Mouse (Mus musculus) yolk sac, embryonic 10.5 days (tissue): ENCODE measurements around the gene Csnk2b.

Experiments
- DNase-seq: peaks from one replicate; pipeline ENCODE4 v3.0.0-alpha.2; 2017; ENCODE audit warnings: low spot score

Gene Csnk2b

DNA sequence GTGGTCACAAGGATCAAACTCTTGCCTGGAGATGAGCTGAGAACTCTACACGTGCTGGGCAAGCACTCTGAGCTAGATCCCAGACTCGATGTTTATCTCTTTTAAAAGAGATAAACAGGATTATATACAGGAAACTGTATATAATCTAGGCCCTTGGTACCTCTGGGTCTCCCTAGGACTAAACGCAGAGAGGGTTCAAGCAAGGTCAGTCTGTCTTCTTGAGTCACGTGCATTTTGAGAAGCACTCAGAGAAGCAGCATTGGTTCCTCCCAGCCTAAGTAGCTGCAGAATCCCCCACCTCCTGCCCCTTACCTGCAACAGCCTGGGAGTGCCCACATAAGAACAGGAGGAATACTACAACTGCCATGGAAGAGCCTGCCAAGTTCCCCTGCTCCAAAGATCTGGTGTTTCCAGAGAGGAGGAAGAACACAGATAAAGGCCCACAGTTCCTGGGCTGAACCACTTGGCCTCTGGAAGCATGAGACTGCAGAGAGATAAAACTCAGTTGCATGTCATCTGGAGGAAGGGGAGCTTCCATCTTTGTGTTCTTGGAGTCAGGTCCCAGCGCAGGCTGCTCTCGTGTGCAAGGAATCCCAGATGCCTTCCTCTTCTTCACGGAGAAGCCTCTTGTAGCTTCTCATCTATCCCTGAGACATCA is 36.5 kb downstream of the Csnk2b start, which contains the start of gene Ly6g6f:
Ly6g6f (minus strand) TSS at position 403 of the 658 bp plus-strand sequence.
- DNase-seq, result no peak

DNA sequence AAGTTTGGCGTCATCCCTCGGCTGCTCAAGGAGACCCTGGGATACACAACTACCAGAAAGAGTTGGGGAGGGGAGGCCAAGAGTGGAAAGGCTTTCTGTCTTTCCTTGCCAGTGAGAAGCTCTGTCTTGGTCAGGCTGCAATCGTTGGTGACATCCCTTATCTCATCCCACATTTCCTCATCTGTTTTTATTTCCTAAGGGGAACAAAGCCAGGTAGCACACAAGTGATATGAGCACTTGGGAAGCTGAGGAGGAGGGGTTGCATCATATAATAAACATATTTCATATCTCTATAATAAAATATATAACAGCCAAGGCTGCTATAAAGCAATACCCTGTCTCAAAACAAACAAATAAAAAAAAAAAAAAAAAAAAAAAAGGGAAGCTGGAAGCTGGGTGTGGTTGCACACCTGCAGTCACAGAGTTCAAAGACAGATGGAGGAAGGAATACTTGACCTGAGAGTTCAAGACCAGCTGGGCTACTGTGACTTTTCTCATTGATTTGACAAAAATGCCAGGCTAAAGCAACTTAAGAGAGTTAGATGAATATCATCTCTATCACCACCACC is 37.8 kb downstream of the Csnk2b start:
- no peak for DNase-seq

DNA sequence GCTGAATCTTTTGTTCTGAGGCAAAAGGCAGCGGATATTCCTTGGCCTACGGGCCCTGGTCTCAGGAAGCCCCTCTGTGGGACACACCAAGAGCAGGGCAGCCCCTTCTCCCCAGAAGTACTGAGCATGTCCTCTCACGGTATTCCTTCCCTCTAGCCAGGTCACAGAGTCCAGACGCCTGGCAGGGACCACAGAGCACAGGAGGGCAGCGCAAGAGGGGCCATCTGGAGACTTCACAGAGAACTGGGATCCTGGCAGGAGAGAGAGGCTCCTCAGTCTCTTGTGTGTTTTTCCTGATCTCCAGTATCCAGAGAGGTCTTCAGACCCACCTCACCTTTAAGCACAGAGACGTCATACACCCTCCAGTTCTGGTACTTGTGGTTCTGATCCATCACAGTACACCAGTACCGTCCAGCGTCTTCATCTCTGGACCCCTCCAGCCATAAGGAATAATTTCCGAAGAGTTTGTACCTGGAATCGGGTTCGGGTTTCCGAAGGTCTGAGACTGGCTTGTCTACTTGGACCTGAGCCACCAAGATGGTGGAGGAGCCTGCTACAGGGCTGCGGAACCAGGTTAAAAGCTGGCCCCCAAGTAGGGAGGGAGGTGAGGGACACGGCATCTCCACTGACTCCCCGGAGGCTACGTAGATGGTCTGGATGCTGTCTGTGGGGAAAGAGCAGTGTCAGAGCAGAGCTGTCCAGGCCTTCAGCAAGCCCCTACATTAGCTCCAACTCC is 38.8 kb downstream of the Csnk2b start:
- no peak for DNase-seq

DNA sequence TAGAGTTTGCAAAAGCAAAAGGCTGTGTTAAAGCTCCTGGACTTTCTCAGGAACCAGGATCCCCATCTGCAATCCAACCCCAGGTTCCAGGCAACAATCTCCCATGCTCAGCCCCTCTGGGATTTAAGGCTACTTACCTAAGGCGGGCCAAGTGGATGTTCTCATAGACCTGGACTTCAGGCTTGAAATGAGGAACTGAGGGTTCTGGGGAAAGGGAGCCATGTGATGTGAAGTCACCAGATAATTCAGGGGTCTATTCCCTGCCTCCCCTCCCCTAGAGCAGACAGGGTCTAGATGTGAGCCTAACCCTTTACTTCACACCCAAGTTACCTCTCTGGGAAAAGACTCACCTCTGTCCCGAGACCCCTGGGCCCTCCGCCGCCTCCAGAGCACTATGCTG is 41.1 kb downstream of the Csnk2b start:
- DNase-seq, result no peak

DNA sequence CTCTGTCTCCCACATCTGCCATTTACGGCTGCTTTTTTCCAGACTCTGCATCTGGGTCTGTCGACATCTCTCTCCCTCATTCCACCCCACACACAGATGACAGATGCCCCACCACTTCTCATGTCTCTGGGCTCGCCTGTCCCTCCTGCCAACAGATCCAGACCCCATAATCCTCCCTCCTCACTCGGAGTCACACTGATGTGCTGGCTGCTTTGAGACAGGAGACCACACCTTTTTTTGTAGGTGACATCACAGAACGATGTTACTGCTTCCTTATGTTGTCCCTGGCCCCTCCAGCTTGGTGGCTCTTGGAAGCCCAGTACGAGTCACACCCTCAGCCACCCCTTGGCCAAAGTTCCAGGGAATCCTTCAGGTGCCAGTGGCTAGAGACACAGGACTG is 41.6 kb downstream of the Csnk2b start:
- no peak for DNase-seq

DNA sequence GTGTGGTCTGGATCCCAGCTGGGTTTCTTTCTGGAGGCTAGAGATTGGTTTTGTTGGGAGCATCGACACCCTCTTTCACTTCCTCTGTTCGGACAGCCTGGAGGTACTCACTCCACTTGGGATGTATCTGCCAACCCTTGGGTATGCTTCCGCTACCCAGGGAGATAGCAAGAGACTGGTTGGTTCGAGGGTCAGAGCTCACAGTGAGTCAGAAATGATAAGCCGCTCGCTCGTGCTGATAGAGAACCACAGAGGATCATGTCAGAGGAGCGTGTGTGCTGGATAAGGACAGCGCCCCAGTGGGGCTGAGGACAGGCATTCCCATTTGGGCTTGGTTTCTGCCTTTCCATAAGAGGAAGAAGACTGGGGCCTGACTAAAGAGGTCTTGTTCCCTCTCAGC is 42.1 kb downstream of the Csnk2b start:
- DNase-seq, result no peak

DNA sequence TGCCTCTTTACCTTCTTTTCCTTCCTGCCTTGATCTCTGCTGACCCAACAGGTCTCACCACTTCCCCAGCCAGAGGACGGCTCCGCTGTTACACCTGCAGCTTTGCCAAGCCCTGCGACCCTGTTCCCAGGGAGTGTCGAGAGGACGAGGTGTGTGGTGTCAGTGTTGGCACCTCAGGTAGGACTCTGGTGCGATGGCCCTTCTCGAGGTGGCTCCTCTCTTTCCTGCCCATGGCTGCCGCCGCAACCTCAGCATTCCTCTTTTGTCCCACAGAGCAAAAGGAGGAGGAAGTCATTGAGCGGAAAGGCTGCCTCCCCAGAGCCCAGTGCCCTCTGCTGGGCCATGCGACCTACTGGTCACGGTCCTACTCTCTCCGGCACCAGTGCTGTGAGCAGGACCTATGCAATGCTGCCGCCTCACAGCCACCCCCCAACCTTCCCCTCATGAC is 44.0 kb downstream of the Csnk2b start, which contains the start of gene Ly6g6d:
Ly6g6d (minus strand) TSS at position 280 of the 448 bp plus-strand sequence.
- DNase-seq, result no peak

DNA sequence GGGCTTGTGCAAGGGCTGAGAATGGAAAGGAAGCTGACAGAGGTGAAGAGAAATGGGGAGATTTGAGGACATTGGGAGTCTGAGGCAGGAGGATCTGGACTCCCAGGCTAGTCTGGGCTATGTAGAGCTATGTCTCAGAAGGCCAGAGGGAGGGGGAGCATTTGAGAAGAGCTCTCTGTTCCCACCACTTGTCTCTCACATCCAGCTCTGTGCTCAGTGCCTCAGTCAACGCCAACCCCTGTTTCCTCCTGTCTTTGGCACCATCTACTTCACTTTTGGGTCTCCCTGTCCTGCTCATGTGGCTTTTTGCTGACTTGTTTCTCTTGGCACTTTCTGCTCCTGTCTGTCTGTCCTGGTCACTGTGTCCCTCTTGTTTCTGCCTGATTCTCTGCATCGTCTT is 44.6 kb downstream of the Csnk2b start:
- DNase-seq, result no peak

DNA sequence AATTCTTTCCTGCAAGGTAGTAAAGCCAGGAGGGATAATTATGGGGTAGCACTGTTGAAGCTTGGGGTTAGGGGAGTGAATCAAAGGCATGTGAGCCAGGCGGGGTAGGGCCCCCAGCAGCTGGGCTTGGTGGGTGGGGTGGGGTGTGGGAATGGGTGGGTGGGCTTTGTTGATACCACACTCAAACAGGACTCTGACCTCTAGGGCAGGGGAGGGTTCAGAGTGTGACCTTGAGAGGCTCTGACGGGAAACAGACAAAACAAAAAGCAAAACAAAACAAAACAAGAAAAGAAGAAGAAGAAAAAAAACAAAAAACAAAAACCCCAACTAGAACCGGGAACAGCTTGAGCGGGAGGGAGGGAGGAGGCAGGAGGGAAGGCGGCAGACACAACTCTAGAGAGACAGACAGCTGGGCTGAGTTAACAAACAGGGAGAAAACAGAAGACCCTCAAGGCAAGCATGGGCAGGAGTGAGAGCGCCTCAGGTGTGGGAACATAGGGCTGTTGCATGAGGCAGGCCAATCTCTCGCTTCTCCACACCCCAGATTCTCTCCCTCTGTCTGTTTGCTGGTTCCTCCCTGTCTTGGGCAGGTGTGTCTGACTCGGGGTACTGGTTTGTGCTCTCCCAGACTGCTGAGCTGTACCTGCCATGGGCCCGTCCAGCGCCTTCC is 45.2 kb downstream of the Csnk2b start, which contains the start of gene Ly6g6e:
Ly6g6e (plus strand) TSS at position 396 of the 670 bp plus-strand sequence.
- no peak for DNase-seq

DNA sequence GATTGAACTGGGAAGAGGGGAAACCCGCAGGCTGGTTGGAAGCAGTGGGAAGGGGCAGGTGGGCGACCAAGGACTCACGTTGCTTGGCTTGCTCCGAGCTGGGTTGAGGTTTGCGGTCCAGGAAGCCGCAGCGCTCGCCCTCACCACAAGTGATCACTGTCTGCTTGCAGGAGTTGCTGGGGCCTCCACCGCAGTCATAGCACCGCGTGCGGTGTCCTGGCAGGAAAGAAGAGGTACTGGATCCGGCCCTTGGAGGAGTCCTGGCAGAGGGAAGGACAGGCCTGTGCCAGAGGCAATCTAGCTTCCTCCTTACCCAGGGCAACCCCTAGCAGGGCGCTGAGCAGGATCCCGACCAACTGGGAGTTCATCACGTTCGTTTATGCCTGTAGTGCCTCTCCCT is 47.8 kb downstream of the Csnk2b start:
- DNase-seq, result no peak

DNA sequence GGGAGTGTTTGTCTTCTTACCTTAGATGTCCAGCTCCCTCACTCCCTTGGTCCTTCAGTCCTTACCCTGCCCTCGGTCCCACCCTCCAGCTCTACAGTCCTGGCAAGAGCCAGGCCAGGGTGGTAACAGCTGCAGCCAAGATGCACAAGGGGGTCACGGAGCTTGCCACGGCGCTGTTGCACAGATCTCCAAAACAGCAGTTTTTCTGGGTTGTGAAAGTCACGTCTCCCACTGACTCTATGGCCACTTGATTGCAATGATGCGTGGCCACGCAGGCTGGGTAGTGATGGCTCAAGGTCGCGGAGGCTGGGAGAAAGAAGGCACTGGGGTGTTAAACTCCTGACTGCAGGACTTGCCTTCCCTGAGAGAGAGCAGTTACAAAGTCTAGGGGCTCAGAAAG is 50.4 kb downstream of the Csnk2b start:
- DNase-seq, result no peak

DNA sequence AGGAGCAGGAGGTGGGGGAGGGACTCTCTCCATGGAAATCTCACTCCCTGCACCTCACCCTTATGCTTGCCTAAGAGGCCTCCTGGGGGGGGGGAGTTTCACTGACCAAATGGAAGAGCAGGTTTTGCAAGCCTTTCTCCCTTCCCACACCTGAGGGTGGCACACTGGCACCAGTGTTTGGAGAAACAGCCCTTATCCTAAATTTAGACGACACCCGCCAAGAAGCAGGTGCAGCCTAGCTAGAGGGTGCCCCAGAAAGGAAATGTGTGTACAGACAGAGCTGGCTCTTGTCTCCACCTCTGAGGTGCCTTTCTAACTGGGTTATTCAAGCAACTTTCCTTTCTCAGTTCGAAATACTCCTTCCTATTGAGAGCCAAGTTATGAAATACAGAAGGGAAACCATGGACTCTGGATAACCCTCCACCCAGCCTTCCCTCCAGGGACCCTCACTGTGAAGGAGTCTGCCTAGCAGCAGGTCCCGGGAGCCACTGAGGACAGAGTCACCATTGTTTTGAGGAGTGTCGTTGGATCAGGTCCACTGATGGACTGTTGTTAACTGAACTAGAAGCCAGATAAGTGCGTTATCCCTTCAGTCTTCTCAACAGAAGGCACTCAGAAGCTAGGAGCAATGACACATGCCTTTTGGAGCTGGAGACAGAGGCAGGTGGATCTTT is 51.2 kb downstream of the Csnk2b start:
- DNase-seq, result no peak

DNA sequence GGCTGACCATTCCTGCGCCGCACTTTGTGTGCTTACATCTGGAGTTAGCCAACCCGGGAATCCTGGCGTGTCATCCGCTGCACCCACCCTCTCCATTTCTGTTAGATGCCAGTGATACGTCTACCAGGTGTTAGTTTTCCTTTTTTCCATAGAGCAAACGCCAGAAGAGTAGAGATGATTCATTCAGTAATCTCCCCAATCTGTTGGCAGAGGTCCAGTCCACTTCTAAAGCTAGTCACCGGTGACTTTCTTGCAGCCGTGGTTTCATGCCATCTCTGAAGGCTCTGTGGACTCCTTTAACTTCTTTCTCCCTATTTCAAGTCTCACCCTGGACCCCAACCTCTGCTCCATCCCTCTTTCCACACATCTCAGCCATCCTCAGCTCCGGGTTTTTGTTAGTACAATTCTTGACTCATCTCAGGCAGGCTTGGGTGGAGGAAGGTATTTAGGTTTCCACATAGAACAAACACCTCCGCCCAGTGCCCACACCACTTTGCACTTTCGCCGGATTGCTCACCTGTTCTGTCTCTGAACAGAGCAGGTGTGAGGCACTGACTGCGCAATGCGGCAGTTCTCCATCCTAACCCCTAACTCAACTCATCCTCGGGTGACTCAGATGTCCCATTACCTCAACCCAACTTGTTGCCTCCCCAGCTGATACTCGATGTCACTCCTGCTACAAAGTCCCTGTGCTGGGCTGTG is 53.5 kb downstream of the Csnk2b start:
- DNase-seq, result no peak
